ENCODE assay signal across 8 mouse cellular contexts in genomic region chr3:104993800-104994199, GRCm38 (mm10). TPM values are rescaled to one million over a fixed set of nuclear protein-coding genes. Genes with fewer than 3 reads are reported as not detected.
A peak's percentile ranks its signal among the peaks of the same experiment; 100 is the strongest.
DNase-seq lines count a peak whose midpoint lies in the region; ATAC-seq lines count a peak whose summit lies in the region.

No protein-coding gene starts in this region.

- peaks cover 17% of the 10 kb centered on the region for H3K4me1 ChIP-seq in midbrain, embryonic 10.5 days
- H3K4me1 ChIP-seq in midbrain, embryonic 11.5 days (ENCODE audit: control insufficient read depth, insufficient read depth, low read length): peaks cover 15% of the 10 kb centered on the region

- 68% methylated on average over 4 of the region's 4 CpGs for WGBS in midbrain, embryonic 10.5 days
- 55% methylated on average over 4 of the region's 4 CpGs for WGBS in midbrain, embryonic 11.5 days

- H3K9me3 ChIP-seq in midbrain, embryonic 10.5 days (replicated peaks): no peaks in the 10 kb centered on the region
- H3K9me3 ChIP-seq in midbrain, embryonic 11.5 days (ENCODE audit: control insufficient read depth, low read length): no peaks in the 10 kb centered on the region

- ATAC-seq in midbrain, embryonic 11.5 days (ENCODE audit: low FRiP score): no peak
- no peak for ATAC-seq in CD4-positive, CD25-positive, alpha-beta regulatory T cell, adult 4 months

- H3K36me3 ChIP-seq in midbrain, embryonic 10.5 days: no peaks in the 10 kb centered on the region
- no peaks in the 10 kb centered on the region for H3K36me3 ChIP-seq in midbrain, embryonic 11.5 days (ENCODE audit: control insufficient read depth, insufficient read depth, low read length)

- DNase-seq in adrenal gland, adult (ENCODE audit: inconsistent age in 2 of 2, low spot score in 1 of 2): peak; percentile 66 to 86
- DNase-seq in adrenal gland, adult 18-20 months (ENCODE audit: low spot score in 2 of 2): no peak
- peak; percentile 10 for DNase-seq in midbrain, embryonic 10.5 days (ENCODE audit: low spot score)
- no peak for DNase-seq in midbrain, embryonic 11.5 days (ENCODE audit: low spot score, missing footprints)
- peak; percentile 41 to 50 for DNase-seq in heart, postnatal 10 days
- DNase-seq in left cerebral cortex, postnatal 4 days: peak; percentile 18
- peak; percentile 22 for DNase-seq in right cerebral cortex, postnatal 14 days

- intact Hi-C loops in heart, postnatal 10 days (cut with DNase I): loop anchor here (10.0 kb wide), 1 partner anchor 171 kb away; no protein-coding TSS in a partner anchor
- intact Hi-C loops in left cerebral cortex, postnatal 4 days (cut with DNase I): loop anchor here (2.0 kb wide), 1 partner anchor 65 kb away; no protein-coding TSS in a partner anchor

- H3K27me3 ChIP-seq in midbrain, embryonic 10.5 days (ENCODE audit: low read depth, poor library complexity, severe bottlenecking): peaks cover 38% of the 10 kb centered on the region; the same call in 1 of the 2 replicates
- no peaks in the 10 kb centered on the region; the same call in 1 of the 2 replicates for H3K27me3 ChIP-seq in midbrain, embryonic 11.5 days (ENCODE audit: control insufficient read depth, insufficient read depth, low read length)

- no peak overlapping the region for H3K27ac ChIP-seq in midbrain, embryonic 10.5 days (replicated peaks)
- no peak overlapping the region for H3K27ac ChIP-seq in midbrain, embryonic 11.5 days (ENCODE audit: low read depth, low read length)

- no peak overlapping the region for H3K4me3 ChIP-seq in midbrain, embryonic 10.5 days
- H3K4me3 ChIP-seq in midbrain, embryonic 11.5 days (ENCODE audit: low read depth, low read length): no peak overlapping the region

- H3K9ac ChIP-seq in midbrain, embryonic 11.5 days (ENCODE audit: low read length): no peak overlapping the region

- H3K4me2 ChIP-seq in midbrain, embryonic 11.5 days: no peak overlapping the region

RNA-seq across cellular contexts. Expression of gene Wnt2b, which starts 32.1 kb away (rescaled TPM):
- 10 to 100 TPM; 17.7 to 20.5 TPM for total RNA-seq in adrenal gland, adult 18-20 months (2021)
- 1.3 and 1.4 TPM in 2 replicates for polyA plus RNA-seq in midbrain, embryonic 10.5 days (2016; fragmentation: Nextera tagmentation; extraction: Ambion mirVana)
- polyA plus RNA-seq in midbrain, embryonic 11.5 days (2014; fragmentation: Nextera tagmentation; extraction: Ambion mirVana): 1.2 TPM in 2 replicates
- total RNA-seq in heart, postnatal 10 days (2021): 1 to 10 TPM in 1 of 2 experiments, under 1 TPM in 1; 0.84 to 2.1 TPM
- total RNA-seq in left cerebral cortex, postnatal 4 days (2021): 1 to 10 TPM; 1.9 TPM
- polyA plus RNA-seq in CD4-positive, CD25-positive, alpha-beta regulatory T cell, adult 4 months (2017; shearing (Covaris generic)): under 1 TPM; 0.35 to 0.75 TPM

RNA-seq across cellular contexts. Expression of gene Cttnbp2nl, which starts 59.1 kb away (rescaled TPM):
- total RNA-seq in adrenal gland, adult 18-20 months (2021): 10 to 100 TPM; 18.8 to 27.5 TPM
- polyA plus RNA-seq in midbrain, embryonic 10.5 days (2016; fragmentation: Nextera tagmentation; extraction: Ambion mirVana): 35.0 and 47.1 TPM in 2 replicates
- polyA plus RNA-seq in midbrain, embryonic 11.5 days (2014; fragmentation: Nextera tagmentation; extraction: Ambion mirVana): 47.4 and 51.4 TPM in 2 replicates
- 10 to 100 TPM; 33.4 to 33.5 TPM for total RNA-seq in heart, postnatal 10 days (2021)
- 10 to 100 TPM; 62.4 to 75.7 TPM for total RNA-seq in left cerebral cortex, postnatal 4 days (2021)
- polyA plus RNA-seq in CD4-positive, CD25-positive, alpha-beta regulatory T cell, adult 4 months (2017; shearing (Covaris generic)): under 1 TPM in 1 of 2 experiments, not detected in 1; 0.15 TPM

Comparison
In these comparisons a context has a peak if more than half of its experiments do, and no peak if none do; other contexts are left out.
1. DNase-seq: peak in adrenal gland, adult (2 of 2), midbrain, embryonic 10.5 days (single experiment), heart, postnatal 10 days (2 of 2), left cerebral cortex, postnatal 4 days (single experiment) and right cerebral cortex, postnatal 14 days (single experiment); none in adrenal gland, adult 18-20 months (0 of 2) and midbrain, embryonic 11.5 days (single experiment).
2. RNA of gene Wnt2b, which starts 32.1 kb away (total RNA-seq): 17.7 to 20.5 TPM in adrenal gland, adult 18-20 months; 0.84 to 2.1 TPM in heart, postnatal 10 days and 1.9 TPM in left cerebral cortex, postnatal 4 days; every median in the first group is over 4 times any median in the second.